Mouse (Mus musculus): ENCODE measurements around the gene 4933427D14Rik.
"Not testable (repeated sequence)": the region's sequence is repeated elsewhere in the genome, so short reads cannot be mapped to it uniquely, and the experiment has no call there.

4933427D14Rik gene

DNA sequence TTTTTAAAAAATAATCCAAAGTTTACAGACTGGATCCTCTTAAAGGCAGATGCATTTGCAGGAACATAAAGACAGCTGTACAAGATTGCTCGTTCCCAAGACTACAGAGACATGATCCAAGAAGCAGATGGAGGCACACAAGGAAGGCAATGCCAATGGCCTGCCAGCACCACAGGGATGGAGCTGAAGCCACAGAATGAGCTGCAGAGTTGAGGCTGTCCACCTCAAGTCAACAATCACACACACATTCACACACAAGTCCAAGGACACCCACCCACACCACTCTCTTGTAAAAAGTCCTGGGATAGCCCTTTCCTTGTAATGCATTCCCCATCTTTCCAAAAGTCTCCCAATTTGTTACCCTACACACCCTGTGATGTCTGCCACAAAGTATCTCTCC is 3.8 kb downstream of the 4933427D14Rik start:
- peak; percentile 67 to 78 for DNase-seq

DNA sequence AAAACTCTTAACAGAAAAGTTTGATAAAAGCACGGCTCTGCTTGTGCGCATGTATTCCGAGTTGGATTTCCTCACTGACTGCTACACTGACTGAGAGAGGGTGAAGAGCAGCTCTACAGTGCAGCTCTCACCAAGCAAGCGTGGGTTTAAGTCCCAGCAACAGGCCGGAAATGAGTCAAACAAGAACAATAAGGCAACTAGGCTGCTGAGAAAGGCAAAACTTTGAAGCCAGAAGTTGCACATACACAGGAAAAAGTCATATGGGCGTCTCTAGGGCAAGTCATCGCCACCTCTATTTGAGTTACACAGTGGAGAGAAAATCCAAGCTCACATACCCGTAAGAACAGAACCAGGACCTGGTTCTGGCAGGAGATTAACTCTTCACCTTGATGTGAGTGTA is 10.8 kb downstream of the 4933427D14Rik start:
- DNase-seq: no peak

- no peak for DNase-seq
These were observed 13.0 kb downstream of the 4933427D14Rik start for GRCm38 (mm10) chr11:72194259-72194658.

DNA sequence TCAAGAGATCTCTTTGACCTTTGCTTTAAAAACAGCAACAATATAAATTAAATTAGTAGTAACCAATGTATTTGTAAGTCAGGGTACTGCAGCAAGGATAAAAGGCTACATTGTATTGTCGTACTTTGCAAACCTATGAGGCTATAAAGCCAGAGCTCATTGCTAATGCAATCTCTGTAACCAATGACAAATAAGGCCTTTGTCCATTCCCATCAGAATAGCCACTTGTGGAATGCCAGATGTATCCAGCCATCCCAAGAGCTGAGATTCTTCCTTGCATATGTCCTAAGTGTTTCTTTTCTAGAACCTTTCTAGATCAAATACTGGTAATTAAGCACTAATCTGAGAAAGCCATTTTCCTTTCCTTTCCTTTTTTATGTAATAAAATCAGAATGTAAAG is 16.4 kb downstream of the 4933427D14Rik start:
- DNase-seq: no peak

- DNase-seq: no peak
These were observed 23.0 kb downstream of the 4933427D14Rik start for GRCm38 (mm10) chr11:72184252-72184651.

DNA sequence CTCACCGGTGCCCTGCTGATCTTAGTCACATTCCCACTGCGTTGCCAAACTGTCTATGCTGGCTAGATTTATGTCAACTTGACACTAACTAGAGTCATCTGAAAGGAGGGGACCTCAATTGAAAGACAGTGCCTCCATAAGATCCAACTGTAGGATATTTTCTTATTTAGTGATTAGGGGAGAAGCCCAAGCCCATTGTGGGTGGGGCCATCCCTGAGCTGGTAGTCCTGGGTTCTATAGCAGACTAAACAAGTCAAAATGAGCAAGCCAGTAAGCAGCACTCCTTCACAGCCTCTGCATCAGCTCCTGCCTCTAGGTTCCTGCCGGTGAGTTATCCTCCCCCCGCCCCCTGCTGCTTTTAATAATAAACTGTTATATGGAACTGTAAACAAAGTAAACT is 26.1 kb downstream of the 4933427D14Rik start:
- no peak for DNase-seq

- no peak for DNase-seq
These were observed 26.7 kb downstream of the 4933427D14Rik start for GRCm38 (mm10) chr11:72180556-72180955.

GRCm38 (mm10) chr11:72176553-72176952 is 30.7 kb downstream of the 4933427D14Rik start:
- DNase-seq: no peak

GRCm38 (mm10) chr11:72175966-72176365 is 31.3 kb downstream of the 4933427D14Rik start:
- no peak for DNase-seq

GRCm38 (mm10) chr11:72174721-72175120 is 32.5 kb downstream of the 4933427D14Rik start:
- DNase-seq: no peak

- no peak for DNase-seq
These were observed 33.8 kb downstream of the 4933427D14Rik start for GRCm38 (mm10) chr11:72173506-72173905.

DNA sequence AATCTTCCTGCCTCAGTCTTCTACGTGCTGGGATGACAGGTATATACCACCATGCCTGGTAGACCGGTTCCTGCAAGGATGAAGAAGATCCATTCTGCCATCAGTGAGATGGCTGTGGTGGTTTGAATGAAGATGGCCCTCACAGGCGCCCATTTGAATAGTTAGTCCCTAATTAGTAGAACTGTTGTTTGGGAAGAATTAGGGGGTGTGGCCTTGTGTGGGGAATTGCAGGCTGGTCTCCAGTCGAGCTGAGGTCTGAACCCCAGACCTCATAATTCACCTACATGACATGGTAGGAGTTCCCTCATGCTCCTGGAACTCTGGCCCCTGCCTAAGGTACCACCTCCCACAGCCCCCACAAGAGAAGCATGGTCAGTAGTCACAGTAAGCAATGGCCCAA is 35.4 kb downstream of the 4933427D14Rik start:
- not testable (repeated sequence) for DNase-seq

GRCm38 (mm10) chr11:72169871-72170270 is 37.4 kb downstream of the 4933427D14Rik start:
- no peak for DNase-seq

DNA sequence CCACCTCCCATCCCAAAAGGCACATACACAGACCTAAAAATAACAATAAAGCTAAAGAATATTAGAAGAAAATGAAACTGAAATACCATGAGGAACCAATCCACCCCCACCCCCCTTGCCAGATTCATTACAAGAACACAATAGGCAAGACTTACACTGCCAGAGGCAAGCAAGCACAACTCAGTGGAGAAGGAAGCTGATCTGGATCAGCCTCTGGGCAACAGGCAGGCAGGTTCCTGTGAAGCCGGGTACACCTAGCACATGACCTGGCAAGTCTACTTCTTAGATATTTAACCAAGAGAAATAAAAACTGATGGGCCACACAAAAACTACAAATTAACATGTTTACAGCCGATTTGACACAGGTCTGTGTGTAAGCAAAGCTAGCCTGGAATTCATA is 44.1 kb downstream of the 4933427D14Rik start:
- DNase-seq: no peak

DNA sequence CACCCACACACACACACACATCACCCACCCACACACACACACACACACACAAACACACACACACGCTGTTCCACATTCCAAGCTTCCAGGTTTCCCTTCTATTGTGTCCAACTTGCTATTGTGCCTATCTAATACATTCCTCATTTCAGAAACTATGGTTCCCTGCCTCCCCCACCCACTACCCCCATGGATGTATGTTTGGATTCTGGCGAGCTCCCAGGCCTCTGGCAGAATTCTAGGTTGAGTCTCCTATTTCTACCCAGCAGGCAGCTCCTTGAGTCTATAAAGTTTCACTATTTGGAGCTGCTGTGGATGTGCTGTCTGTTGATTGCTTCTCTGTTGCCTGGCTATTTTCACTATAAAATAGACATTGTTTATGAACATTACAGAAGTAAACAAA is 50.6 kb downstream of the 4933427D14Rik start:
- DNase-seq: peak in 1 of 2 experiments; percentile 7

DNA sequence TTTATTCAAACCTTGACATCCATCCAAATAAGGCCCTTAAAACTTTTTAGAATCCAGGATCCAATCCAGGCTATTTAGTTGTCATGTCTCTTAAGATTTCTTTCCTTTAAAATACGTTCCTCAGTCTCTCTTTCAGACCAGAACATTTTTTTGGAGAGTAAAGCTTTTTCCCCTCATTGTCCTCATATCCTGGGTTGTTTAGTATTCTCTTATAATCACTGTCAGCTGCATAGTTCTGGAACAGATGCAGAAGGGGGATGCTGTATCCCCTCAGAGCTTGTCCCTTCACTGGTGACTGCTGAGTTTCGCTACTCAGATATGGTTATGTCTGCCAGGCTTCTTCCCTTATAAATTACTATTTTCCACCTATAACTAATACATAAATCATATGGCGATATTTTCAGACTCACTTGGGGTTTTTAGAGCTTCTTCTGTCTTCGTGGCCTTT is 51.3 kb downstream of the 4933427D14Rik start:
- DNase-seq: no peak

DNA sequence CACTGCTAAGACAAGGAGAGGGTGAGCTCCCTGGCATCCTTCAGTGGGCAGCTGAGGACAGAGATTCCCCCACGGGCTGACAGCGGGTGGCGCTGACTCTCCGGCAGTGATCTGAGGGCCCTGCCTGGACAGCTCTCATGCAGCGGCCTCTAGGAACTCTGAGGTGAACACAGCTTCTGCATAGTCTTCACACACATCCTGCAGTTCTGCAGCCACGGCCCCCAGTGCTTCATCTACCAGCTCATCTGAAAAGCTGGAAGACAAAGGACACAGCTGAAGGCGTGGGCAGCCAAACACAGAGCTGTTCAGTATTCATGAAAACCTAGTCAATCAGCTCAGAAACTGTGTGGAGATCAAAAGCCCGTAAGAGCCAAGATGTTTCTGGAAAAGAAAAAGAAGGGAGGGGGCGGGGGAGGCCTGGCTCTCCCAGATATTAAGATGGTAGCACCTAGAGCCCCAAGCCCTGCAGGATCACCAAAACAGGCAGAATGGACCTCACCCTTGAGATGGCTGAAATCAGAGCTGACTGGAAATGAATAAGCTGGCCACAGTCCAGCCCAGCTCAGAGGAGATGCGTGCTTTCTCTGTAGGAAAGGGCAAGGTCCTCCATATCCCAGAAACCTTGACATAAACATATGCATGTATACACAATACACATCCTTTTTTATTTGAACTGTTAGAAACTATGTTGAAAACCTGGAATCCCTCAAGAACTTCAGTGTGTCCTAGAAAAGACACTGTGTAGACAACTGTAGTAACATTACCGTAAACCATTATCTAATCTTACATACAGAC is 51.9 kb downstream of the 4933427D14Rik start:
- DNase-seq: peak; percentile 51 to 59

DNA sequence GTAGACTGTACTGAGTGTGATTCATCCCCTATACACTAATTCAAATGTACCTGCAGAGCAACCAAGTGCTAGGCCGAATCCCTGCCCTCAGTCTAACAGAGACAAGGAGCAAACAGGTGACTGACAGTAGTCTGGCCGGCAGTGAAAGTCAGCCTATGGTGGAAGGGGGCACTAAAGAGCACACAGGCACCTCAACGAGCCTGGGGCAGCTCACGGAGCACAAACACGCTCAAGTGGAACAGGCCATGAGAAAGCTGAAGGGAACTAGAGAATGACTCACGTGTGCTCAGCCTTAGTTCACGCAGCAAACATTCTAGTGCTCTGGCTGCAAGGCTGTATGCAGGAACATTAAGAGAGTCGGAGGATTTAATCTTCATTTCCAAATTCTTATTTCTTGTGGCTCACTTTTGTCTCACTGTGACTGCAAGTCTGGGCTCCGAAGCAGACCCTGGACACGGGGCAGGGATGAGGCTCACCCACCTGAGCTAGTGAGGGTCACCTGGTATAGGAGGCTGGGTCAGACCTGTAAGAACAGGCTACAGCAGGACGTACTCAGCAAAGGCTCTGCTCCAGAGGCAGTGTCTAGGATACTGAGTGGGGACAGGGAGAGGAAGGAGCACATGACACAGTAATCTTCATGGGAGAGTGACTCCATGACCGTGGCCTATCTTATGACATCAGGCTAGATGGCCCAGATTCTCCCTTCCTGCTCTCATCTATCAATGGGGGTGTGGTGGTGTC is 54.0 kb downstream of the 4933427D14Rik start:
- DNase-seq: no peak

DNA sequence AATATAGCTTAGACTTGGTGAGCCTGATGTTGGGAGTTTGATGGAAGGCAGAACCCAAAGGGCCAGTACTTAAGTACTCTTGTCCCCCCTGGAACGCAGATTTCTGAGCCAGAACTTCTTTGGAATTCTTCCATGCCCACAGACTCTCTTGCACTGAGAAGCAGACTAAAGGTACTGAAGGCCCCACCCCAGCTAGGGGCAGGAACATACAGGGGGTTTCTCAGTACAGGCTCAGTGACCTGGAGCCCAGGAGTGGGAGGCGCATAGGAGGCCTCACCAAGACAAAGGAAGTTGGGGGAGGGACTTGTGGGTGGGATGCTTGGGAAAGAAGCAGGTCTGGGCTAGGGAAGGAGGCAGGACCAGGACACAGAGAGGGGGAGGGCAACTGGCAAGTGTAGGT is 56.1 kb downstream of the 4933427D14Rik start:
- no peak for DNase-seq

DNA sequence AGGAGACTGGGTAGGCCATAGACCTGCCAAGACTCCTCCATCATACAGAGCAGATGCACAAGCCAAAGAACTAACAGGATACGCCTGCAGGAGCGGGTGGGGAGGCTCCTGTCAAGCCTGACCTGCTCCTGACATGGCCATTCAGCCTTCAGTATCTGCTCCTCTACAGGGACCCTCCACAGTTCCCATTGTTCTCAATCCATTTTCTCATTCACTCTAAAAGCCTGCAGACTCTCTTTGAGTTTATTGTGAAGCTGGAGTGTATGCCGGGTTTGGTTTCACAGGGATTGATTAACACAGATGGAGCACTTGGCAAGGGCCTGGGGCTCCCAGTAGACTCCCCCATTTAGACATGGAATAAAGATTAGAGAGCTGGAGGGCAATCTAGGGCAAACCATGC is 59.3 kb downstream of the 4933427D14Rik start:
- DNase-seq: peak in 1 of 2 experiments; percentile 35

DNA sequence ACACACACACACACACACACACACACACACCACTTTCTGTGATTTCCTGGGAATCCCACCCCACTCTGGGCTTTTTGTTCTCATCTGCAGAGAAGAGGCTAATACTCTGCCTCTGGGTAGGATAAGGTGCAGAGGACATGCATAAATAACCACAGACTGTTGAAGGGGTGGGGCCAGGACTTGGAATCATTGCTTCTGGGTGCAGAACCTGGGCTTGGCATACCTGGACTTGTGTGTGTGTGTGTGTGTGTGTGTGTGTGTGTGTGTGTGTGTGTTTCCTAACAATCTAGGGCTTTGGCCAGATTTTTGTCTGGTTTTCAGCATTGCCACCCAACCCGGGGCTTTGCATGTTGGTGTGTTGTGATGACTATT is 61.4 kb downstream of the 4933427D14Rik start:
- no peak for DNase-seq

DNA sequence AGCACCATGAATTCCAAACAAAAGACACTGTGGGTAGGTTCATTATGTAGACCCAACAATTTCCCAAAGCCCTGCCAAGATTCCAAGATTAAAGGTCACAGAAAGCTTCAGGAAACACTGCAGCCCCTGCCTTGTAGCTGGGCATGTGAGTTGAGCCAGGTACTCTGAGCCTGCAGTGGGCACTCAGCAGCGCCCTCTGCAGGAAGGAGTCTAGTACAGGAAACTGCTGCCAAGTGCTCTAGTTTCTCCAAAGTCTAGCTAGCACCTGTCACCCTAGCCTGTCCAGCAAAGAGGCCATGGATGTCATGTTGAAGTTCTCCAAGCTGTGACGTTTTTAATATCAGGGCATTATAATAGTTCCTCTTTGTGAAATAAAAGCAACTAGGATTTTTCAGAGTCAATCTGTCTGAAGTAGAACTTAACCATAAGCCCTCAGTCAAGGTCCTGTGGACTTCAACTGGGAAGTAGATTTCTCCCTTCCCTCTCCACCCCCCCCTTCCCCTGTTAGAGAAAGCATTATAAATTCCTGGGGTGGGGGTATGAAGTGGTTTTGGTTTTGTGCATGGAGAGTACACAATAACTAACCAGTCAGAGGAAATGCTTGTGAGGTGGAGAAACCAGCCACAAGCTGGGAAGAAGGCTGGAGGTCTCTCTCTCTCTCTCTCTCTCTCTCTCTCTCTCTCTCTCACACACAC is 61.9 kb downstream of the 4933427D14Rik start:
- DNase-seq: peak; percentile 73 to 82

- DNase-seq: no peak
These were observed 64.4 kb downstream of the 4933427D14Rik start for GRCm38 (mm10) chr11:72142889-72143288.
